Mouse (Mus musculus): ENCODE data around the gene Olfr907. TPM values are rescaled to one million over a fixed set of nuclear protein-coding genes. Genes with fewer than 3 reads are reported as not detected.

Olfr907 gene
- total RNA-seq (2012; rRNA removed): not detected in 2 replicates
- total RNA-seq (2014; rRNA removed): not detected in 2 replicates
- 0.11 TPM in 1 of 2 replicates, not detected in the other for polyA plus RNA-seq (2012; ENCODE audit: insufficient read length, low read depth)

DNA sequence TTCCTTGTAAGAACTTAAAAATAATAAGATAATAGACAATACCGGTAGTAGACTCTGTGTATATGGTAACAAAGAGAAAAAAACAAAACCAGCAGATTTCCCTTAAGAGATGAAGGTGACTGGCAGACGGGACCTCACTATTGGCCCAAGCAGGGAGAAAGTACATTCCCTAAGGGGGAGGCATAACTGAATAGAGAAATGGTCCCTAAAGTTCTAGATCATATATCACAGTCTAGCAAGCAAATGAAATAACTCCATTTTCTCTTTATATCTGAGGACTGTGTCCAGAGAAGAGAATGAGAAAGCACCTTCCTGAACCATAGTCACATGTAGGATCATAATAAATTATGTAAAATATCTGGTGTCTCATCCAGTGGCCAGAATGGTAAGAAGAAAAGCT, at the start of gene Olfr907:
TSS of gene Olfr907 (plus strand) at position 301 of the 400 bp plus-strand sequence.
- Histone ChIP-seq H3K27me3 (replicated peaks) (no peaks in the 10 kb centered on the region), H3K9me3 (replicated peaks; ENCODE audit: low read length) (no peaks in the 10 kb centered on the region), H3K9ac (ENCODE audit: insufficient read depth, low read depth) (no peak within 1 kb of the TSS), H3K36me3 (replicated peaks in 1 of 2; ENCODE audit: control insufficient read depth in 1 of 2, insufficient read depth in 1 of 2, low read length in 1 of 2) (no peaks in the 10 kb centered on the region), H3K27ac (ENCODE audit: insufficient read depth, low read depth) (no peak within 1 kb of the TSS), H3K79me2 (replicated peaks; ENCODE audit: control insufficient read depth, extremely low read depth, insufficient read depth, poor library complexity, severe bottlenecking) (no peaks in the 10 kb centered on the region), H3K4me1 (ENCODE audit: control insufficient read depth in 1 of 2, insufficient read depth in 2 of 2) (no peaks in the 10 kb centered on the region), H3K4me3 (replicated peaks in 1 of 3; ENCODE audit: low read depth in 2 of 3, low read length in 2 of 3, poor library complexity in 1 of 3) (no peak within 1 kb of the TSS), H3K4me2 (ENCODE audit: insufficient read depth, low read depth, poor library complexity, severe bottlenecking) (no peak within 1 kb of the TSS)
- no peak for DNase-seq (ENCODE audit: extremely low read depth)
- no peak for TF ChIP-seq TBP (conservative IDR thresholded peaks at IDR 0.05; ENCODE audit: low read depth, low read length)
- TF ChIP-seq NRF1 (IDR thresholded peaks at IDR 0.05; ENCODE audit: low read depth, low read length): no peak
- TF ChIP-seq ZKSCAN1 (IDR thresholded peaks at IDR 0.05; ENCODE audit: borderline replicate concordance, low read depth, low read length): no peak
- no peak for TF ChIP-seq PAX5 (IDR thresholded peaks at IDR 0.05; ENCODE audit: low read length)
- TF ChIP-seq MEF2A (IDR thresholded peaks at IDR 0.05; ENCODE audit: borderline replicate concordance, low read depth, low read length): no peak
- no peak for TF ChIP-seq POLR2AphosphoS2 (IDR thresholded peaks at IDR 0.05; ENCODE audit: low read depth, low read length)
- no peak for TF ChIP-seq SIN3A (IDR thresholded peaks at IDR 0.05; ENCODE audit: low read length)
- no peak for TF ChIP-seq CHD1 (IDR thresholded peaks at IDR 0.05; ENCODE audit: low read depth, low read length)
- no peak for TF ChIP-seq JUN (IDR thresholded peaks at IDR 0.05; ENCODE audit: insufficient read depth, low read depth, low read length)
- TF ChIP-seq MAX (IDR thresholded peaks at IDR 0.05; ENCODE audit: low read length): no peak
- TF ChIP-seq UBTF (IDR thresholded peaks at IDR 0.05; ENCODE audit: low read depth, low read length): no peak
- no peak for TF ChIP-seq BHLHE40 (IDR thresholded peaks at IDR 0.05; ENCODE audit: low read depth, low read length)
- TF ChIP-seq CHD2 (IDR thresholded peaks at IDR 0.05; ENCODE audit: low read length): no peak
- TF ChIP-seq ETS1 (conservative IDR thresholded peaks at IDR 0.05; ENCODE audit: low read depth, low read length): no peak
- no peak for TF ChIP-seq EP300 (IDR thresholded peaks at IDR 0.05; ENCODE audit: low read length)
- no peak for TF ChIP-seq MAFK (IDR thresholded peaks at IDR 0.05; ENCODE audit: insufficient replicate concordance, low read length)
- TF ChIP-seq MAZ (IDR thresholded peaks at IDR 0.05; ENCODE audit: low read depth, low read length): no peak
- no peak for TF ChIP-seq SMC3 (IDR thresholded peaks at IDR 0.05; ENCODE audit: low read depth, low read length)
- in situ Hi-C loops (cut with MboI; ENCODE audit: low pct_ligation_motif_present, low pct_unique_long_range_greater_than_20kb, low sequenced_read_pairs) (no loop called here), dilution Hi-C loops (cut with MboI; ENCODE audit: extremely low pct_ligation_motif_present, extremely low pct_unique_long_range_greater_than_20kb, low sequenced_read_pairs) (no loop called here)

DNA sequence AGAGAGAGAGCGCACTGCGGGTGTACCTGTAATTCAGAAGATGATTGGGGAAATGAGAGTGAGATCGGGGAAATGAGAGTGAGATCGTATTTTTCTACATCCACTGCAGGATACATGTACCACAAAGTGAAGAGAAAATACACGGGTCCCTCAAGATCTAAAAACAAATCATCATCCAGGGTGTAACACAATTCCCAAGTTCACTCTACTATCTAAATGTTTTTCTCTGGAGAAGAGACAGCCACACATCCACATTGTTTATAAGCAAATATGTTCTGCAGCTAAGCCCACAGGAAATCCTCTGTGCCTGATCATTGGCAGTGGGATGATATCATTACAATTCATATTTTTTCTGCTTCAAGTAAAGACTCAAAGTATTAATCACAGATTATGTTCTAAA, 48.2 kb upstream of the Olfr907 start, which contains the start of gene Olfr902:
TSS of gene Olfr902 (plus strand) at position 301 of the 400 bp plus-strand sequence.
- H3K4me3 ChIP-seq (replicated peaks in 1 of 3; ENCODE audit: low read depth in 2 of 3, low read length in 2 of 3, poor library complexity in 1 of 3): no peak within 1 kb of the TSS
- DNase-seq (ENCODE audit: extremely low read depth): no peak
- dilution Hi-C loops (cut with MboI; ENCODE audit: extremely low pct_ligation_motif_present, extremely low pct_unique_long_range_greater_than_20kb, low sequenced_read_pairs) (no loop called here), in situ Hi-C loops (cut with MboI; ENCODE audit: low pct_ligation_motif_present, low pct_unique_long_range_greater_than_20kb, low sequenced_read_pairs) (no loop called here)
- no peak within 1 kb of the TSS for H3K4me2 ChIP-seq (ENCODE audit: insufficient read depth, low read depth, poor library complexity, severe bottlenecking)
- no peaks in the 10 kb centered on the region for H3K79me2 ChIP-seq (replicated peaks; ENCODE audit: control insufficient read depth, extremely low read depth, insufficient read depth, poor library complexity, severe bottlenecking)
- no peaks in the 10 kb centered on the region for H3K4me1 ChIP-seq (ENCODE audit: control insufficient read depth in 1 of 2, insufficient read depth in 2 of 2)
- H3K27me3 ChIP-seq (replicated peaks): no peaks in the 10 kb centered on the region
- no peak within 1 kb of the TSS for H3K27ac ChIP-seq (ENCODE audit: insufficient read depth, low read depth)
- H3K9ac ChIP-seq (ENCODE audit: insufficient read depth, low read depth): no peak within 1 kb of the TSS
- H3K9me3 ChIP-seq (replicated peaks; ENCODE audit: low read length): no peaks in the 10 kb centered on the region
- TF ChIP-seq NRF1 (IDR thresholded peaks at IDR 0.05; ENCODE audit: low read depth, low read length) (no peak), ETS1 (conservative IDR thresholded peaks at IDR 0.05; ENCODE audit: low read depth, low read length) (no peak), MEF2A (IDR thresholded peaks at IDR 0.05; ENCODE audit: borderline replicate concordance, low read depth, low read length) (no peak), TBP (conservative IDR thresholded peaks at IDR 0.05; ENCODE audit: low read depth, low read length) (no peak), ZKSCAN1 (IDR thresholded peaks at IDR 0.05; ENCODE audit: borderline replicate concordance, low read depth, low read length) (no peak), POLR2A (IDR thresholded peaks at IDR 0.05; ENCODE audit: low read depth, low read length) (no peak), JUND (conservative IDR thresholded peaks at IDR 0.05; ENCODE audit: low read depth, low read length) (no peak), RAD21 (IDR thresholded peaks at IDR 0.05; ENCODE audit: low read depth, low read length) (no peak), MAZ (IDR thresholded peaks at IDR 0.05; ENCODE audit: low read depth, low read length) (no peak), JUN (IDR thresholded peaks at IDR 0.05; ENCODE audit: insufficient read depth, low read depth, low read length) (no peak), NELFE (IDR thresholded peaks at IDR 0.05; ENCODE audit: low read depth, low read length) (no peak), ZC3H11A (IDR thresholded peaks at IDR 0.05; ENCODE audit: low read depth, low read length) (no peak), RCOR1 (conservative IDR thresholded peaks at IDR 0.05; ENCODE audit: low read depth, low read length) (no peak), TCF12 (IDR thresholded peaks at IDR 0.05; ENCODE audit: low read depth, low read length) (no peak), CHD1 (IDR thresholded peaks at IDR 0.05; ENCODE audit: low read depth, low read length) (no peak), ELF1 (IDR thresholded peaks at IDR 0.05; ENCODE audit: low read depth, low read length) (no peak), HCFC1 (IDR thresholded peaks at IDR 0.05; ENCODE audit: low read depth, low read length) (no peak), GABPA (IDR thresholded peaks at IDR 0.05; ENCODE audit: insufficient replicate concordance, low read depth, low read length) (no peak)
- H3K36me3 ChIP-seq (replicated peaks in 1 of 2; ENCODE audit: control insufficient read depth in 1 of 2, insufficient read depth in 1 of 2, low read length in 1 of 2): no peaks in the 10 kb centered on the region

Data from CH12.LX (cell line).